Mouse (Mus musculus) midbrain, embryonic 16.5 days (tissue): ENCODE data around the gene Ism2. TPM values are rescaled to one million over a fixed set of nuclear protein-coding genes. Genes with fewer than 3 reads are reported as not detected.

Experiments used
- ATAC-seq: fragments of 200-750 bp; cut with Nextera tagmentation; 2 replicates; pipeline ENCODE4 v1.8.0; 2017; ENCODE audit warnings: moderate TSS enrichment
- H3K27ac ChIP-seq: fragments of 300-500 bp; sonication (generic); 2 replicates; pipeline ENCODE4 v1.5.1; 2014; ENCODE audit warnings: mild to moderate bottlenecking, low read length, mixed read lengths
- H3K27me3 ChIP-seq: fragments of 300-500 bp; sonication (generic); 2 replicates; pipeline ENCODE4 v1.6.1; 2014; ENCODE audit warnings: low read depth, low read length, mixed read lengths; ENCODE audit not compliant: control insufficient read depth, insufficient read depth
- H3K36me3 ChIP-seq: fragments of 300-500 bp; sonication (generic); 2 replicates; pipeline ENCODE4 v1.6.1; 2014; ENCODE audit warnings: mild to moderate bottlenecking, low read length, moderate library complexity, mixed read lengths; ENCODE audit not compliant: control insufficient read depth, insufficient read depth
- H3K4me1 ChIP-seq: fragments of 300-500 bp; sonication (generic); 2 replicates; pipeline ENCODE4 v1.6.1; 2014; ENCODE audit warnings: mild to moderate bottlenecking, low read length, mixed read lengths; ENCODE audit not compliant: control insufficient read depth, insufficient read depth
- H3K4me2 ChIP-seq: fragments of 300-500 bp; sonication (generic); 2 replicates; pipeline ENCODE4 v1.6.1; 2014; ENCODE audit warnings: mild to moderate bottlenecking, low read length, mixed read lengths
- H3K4me3 ChIP-seq: fragments of 300-500 bp; sonication (generic); 2 replicates; pipeline ENCODE4 v1.5.1; 2014; ENCODE audit warnings: low read depth, mild to moderate bottlenecking, low read length, moderate library complexity, mixed read lengths
- H3K9ac ChIP-seq: fragments of 300-500 bp; sonication (generic); 2 replicates; pipeline ENCODE4 v1.6.1; 2014; ENCODE audit warnings: low read depth, low read length, mixed read lengths
- H3K9me3 ChIP-seq: fragments of 300-500 bp; sonication (generic); replicated peaks from 2 replicates; pipeline ENCODE4 v1.6.1; 2014; ENCODE audit warnings: mild to moderate bottlenecking, low read length, mixed read lengths; ENCODE audit not compliant: control insufficient read depth, poor library complexity, severe bottlenecking
- WGBS: fragments of 180-500 bp; shearing (Covaris S2); extraction: QIAGEN DNeasy Blood & Tissue Kit; methylation state at CpG from one replicate; pipeline ENCODE4 v1.1.7; 2014; 5-methylcytosine and 5-hydroxymethylcytosine counted together
- microRNA-seq: library from miRNA; unstranded; fragments of <30 nt; microRNA quantifications from one replicate; pipeline ENCODE4, GENCODE M21; 2017
- polyA plus RNA-seq: library from polyadenylated mRNA; unstranded; fragments of >200 nt; fragmentation: Nextera tagmentation; extraction: Ambion mirVana; gene quantifications from 2 replicates; pipeline ENCODE4 v1.2.1, GENCODE M21; 2015

The Ism2 gene
- polyA plus RNA-seq, 1 experiment from 2014 or later: 2.2 TPM

DNA sequence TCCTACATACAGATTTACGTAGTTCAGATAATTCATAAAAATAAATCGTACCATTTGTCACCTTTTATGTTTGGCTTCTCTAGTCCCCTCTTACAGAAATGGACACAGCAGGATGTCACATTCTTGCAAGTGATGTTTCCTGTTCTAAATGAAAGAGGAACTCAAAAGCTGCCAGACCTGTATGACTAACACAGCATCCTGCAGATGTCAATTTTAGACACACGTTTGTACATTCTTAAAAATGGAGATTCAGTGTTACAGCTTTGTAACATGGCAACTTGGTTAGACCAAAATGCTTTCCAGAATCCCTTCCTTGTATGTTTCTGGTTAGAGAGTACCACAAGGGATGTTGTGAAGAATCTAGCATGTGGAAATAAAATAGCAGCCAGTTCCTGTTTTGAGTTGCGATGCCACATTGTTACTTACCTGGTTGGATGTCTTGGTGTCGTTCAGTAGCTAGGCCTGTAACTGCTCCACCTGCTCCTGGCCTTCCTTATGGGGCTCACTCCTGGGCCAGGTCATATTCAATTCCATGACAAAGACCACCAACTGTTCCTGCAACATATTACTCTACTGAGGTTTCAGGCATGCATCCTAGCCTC, 62.5 kb downstream of the Ism2 start:
- H3K4me2 ChIP-seq: no peak overlapping the region
- no peaks in the 10 kb centered on the region for H3K9me3 ChIP-seq
- H3K27me3 ChIP-seq: no peaks in the 10 kb centered on the region
- H3K4me1 ChIP-seq: no peaks in the 10 kb centered on the region
- ATAC-seq: no peak
- H3K27ac ChIP-seq: no peak overlapping the region
- H3K36me3 ChIP-seq: peaks cover 24% of the 10 kb centered on the region
- 84% methylated on average over 5 of the region's 5 CpGs for WGBS
- H3K4me3 ChIP-seq: no peak overlapping the region
- no peak overlapping the region for H3K9ac ChIP-seq

- Histone ChIP-seq H3K4me2 (no peak overlapping the region), H3K9me3 (no peaks in the 10 kb centered on the region), H3K4me1 (no peaks in the 10 kb centered on the region), H3K4me3 (no peak overlapping the region), H3K27me3 (no peaks in the 10 kb centered on the region), H3K36me3 (no peaks in the 10 kb centered on the region), H3K9ac (no peak overlapping the region), H3K27ac (no peak overlapping the region)
- ATAC-seq: no peak
These were observed 69.1 kb downstream of the Ism2 start for GRCm38 (mm10) chr12:87230379-87230895.

DNA sequence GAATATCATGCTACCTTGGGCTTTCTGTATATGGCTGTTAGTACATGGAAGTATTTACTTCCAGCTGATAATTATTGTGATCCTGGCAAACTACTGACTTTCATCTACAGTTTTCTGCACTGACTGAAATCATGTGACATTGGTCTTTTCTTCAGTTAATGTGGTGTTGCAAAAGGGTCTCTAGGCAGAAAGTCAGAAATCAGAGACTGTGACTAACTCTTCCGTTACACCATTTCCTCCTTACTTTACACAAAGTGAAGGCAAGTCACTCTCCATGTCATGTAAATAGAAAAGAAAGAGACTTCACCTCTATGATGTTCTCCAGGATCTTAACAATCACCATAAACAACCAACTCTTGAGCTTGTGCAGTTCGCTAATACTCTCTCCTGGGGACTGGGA, 69.9 kb downstream of the Ism2 start:
- no peaks in the 10 kb centered on the region for H3K27me3 ChIP-seq
- H3K9ac ChIP-seq: no peak overlapping the region
- 93% methylated on average over 2 of the region's 2 CpGs for whole genome bisulfite sequencing
- H3K4me2 ChIP-seq: no peak overlapping the region
- no peaks in the 10 kb centered on the region for H3K4me1 ChIP-seq
- no peak for ATAC-seq
- H3K9me3 ChIP-seq: no peaks in the 10 kb centered on the region
- H3K4me3 ChIP-seq: no peak overlapping the region
- H3K36me3 ChIP-seq: no peaks in the 10 kb centered on the region
- H3K27ac ChIP-seq: no peak overlapping the region

Small RNA genes within 50 kb of the gene (microRNA-seq; reads per million reads assigned to microRNA genes)
- not detected for gene Gm47293

Other genes starting within 250 kb of the Ism2 start
- 8.5 and 10.8 TPM in 2 replicates for gene Ngb, start 197.2 kb downstream of the Ism2 start, polyA plus RNA-seq
- 25.1 and 31.5 TPM in 2 replicates for gene Gstz1, start 152.5 kb downstream of the Ism2 start, polyA plus RNA-seq
- gene Pomt2, start 151.7 kb downstream of the Ism2 start, polyA plus RNA-seq: 15.6 and 16.1 TPM in 2 replicates
- gene Samd15, start 100.0 kb downstream of the Ism2 start, polyA plus RNA-seq: 2.2 and 2.6 TPM in 2 replicates
- 5.2 and 6.0 TPM in 2 replicates for gene Tmed8, start 99.3 kb downstream of the Ism2 start, polyA plus RNA-seq
- gene Noxred1, start 61.0 kb downstream of the Ism2 start, polyA plus RNA-seq: 0.65 and 1.9 TPM in 2 replicates
- 56.2 and 58.2 TPM in 2 replicates for gene Vipas39, start 33.4 kb downstream of the Ism2 start, polyA plus RNA-seq
- gene Ahsa1, start 33.2 kb downstream of the Ism2 start, polyA plus RNA-seq: 208 and 217 TPM in 2 replicates
- 72.8 and 75.0 TPM in 2 replicates for gene Sptlc2, start 88.7 kb upstream of the Ism2 start, polyA plus RNA-seq
- gene Slirp, start 144.2 kb upstream of the Ism2 start, polyA plus RNA-seq: 195 and 209 TPM in 2 replicates
- gene Alkbh1, start 144.3 kb upstream of the Ism2 start, polyA plus RNA-seq: 40.7 and 41.8 TPM in 2 replicates
- gene Snw1, start 172.6 kb upstream of the Ism2 start, polyA plus RNA-seq: 93.1 and 103 TPM in 2 replicates
- gene Gm5788, start 195.0 kb upstream of the Ism2 start, polyA plus RNA-seq: not detected in 2 replicates
- gene Gm8300, start 214.6 kb upstream of the Ism2 start, polyA plus RNA-seq: not detected in 2 replicates